Mouse (Mus musculus): ENCODE measurements around the gene Tpst2.

DNA sequence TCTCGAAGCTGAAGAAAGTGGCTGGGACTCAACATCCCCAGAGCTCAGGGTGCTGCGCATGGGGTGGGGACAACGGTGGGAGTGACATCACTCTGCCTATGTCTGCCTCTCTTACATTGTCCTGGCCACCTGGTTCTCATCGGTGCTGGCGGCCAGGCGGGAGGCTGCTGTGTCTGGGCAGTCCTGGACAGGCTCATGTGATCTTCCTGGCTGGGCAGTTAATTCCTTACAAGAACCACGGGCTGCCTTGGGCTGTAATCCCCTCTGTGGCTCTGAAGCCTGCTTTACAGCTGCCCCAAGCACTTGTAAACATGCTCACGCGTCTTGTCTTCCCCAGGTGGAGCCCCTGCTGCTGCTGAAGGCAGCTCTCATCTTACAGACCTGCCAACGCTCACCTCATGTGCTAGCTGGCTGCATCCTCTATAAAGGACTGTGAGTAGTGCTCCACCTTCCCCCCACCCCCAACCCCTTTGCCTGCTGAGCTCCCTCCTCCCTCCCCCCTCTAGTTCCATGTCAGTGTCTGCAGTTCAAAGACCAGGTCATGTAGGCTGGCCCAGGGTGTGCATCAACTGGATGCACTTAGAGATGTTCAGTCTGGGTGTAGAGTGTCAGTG is 87.8 kb downstream of the Tpst2 start:
- TF ChIP-seq POLR2A (IDR thresholded peaks at IDR 0.05; ENCODE audit: insufficient read depth, low read length) (no peak), EP300 (IDR thresholded peaks at IDR 0.05; ENCODE audit: insufficient read depth, low read depth, low read length) (no peak), CTCF (IDR thresholded peaks at IDR 0.05; ENCODE audit: low read depth, low read length) (no peak)

All from ES-Bruce4 (cell line).